Mouse (Mus musculus) MEL (cell line): Measurements from ENCODE around the gene Cox17. TPM values are rescaled to one million over a fixed set of nuclear protein-coding genes. Genes with fewer than 3 reads are reported as not detected.

ENCODE experiments used
- DNase-seq: peaks from one replicate; pipeline ENCODE4 v3.0.0; 2011; ENCODE audit warnings: low read depth, low spot score
- H3K27ac ChIP-seq: 2 replicates; pipeline ENCODE4 v1.5.1; 2012; ENCODE audit warnings: low read depth, mild to moderate bottlenecking, control low read depth, low read length, moderate library complexity; ENCODE audit not compliant: control insufficient read depth
- H3K27me3 ChIP-seq, 2 experiments: fragments of 150-350 bp in 1 of 2; sonication (generic) in 1 of 2; 2 replicates each; pipeline ENCODE4 v1.6.1; 2012; ENCODE audit warnings: low read length in 2 of 2, mild to moderate bottlenecking in 2 of 2, improper control_type of control experiment in 1 of 2, moderate library complexity in 1 of 2; ENCODE audit not compliant: insufficient read depth in 2 of 2, control insufficient read depth in 1 of 2
- H3K36me3 ChIP-seq, 2 experiments: 2 replicates each; pipeline ENCODE4 v1.6.1; 2012 to 2014; ENCODE audit warnings: low read length in 2 of 2, improper control_type of control experiment in 1 of 2, inconsistent platforms in 1 of 2, mild to moderate bottlenecking in 1 of 2; ENCODE audit not compliant: insufficient read depth in 2 of 2, control insufficient read depth in 1 of 2
- H3K4me1 ChIP-seq, 2 experiments: fragments of 150-350 bp in 1 of 2; sonication (generic) in 1 of 2; 2 replicates each; pipeline ENCODE4 v1.6.1; 2012; ENCODE audit warnings: low read length in 2 of 2, improper control_type of control experiment in 1 of 2, mild to moderate bottlenecking in 1 of 2; ENCODE audit not compliant: insufficient read depth in 2 of 2, control insufficient read depth in 1 of 2
- H3K4me3 ChIP-seq, 2 experiments: fragments of 150-350 bp in 1 of 2; sonication (generic) in 1 of 2; 2 replicates each; pipeline ENCODE4 v1.5.1; 2012; ENCODE audit warnings: low read depth in 2 of 2, low read length in 2 of 2, mild to moderate bottlenecking in 2 of 2, moderate library complexity in 2 of 2, control low read depth in 1 of 2, improper control_type of control experiment in 1 of 2; ENCODE audit not compliant: control insufficient read depth in 1 of 2, insufficient read depth in 1 of 2
- H3K79me2 ChIP-seq: 2 replicates; pipeline ENCODE4 v1.6.1; 2012; ENCODE audit warnings: mild to moderate bottlenecking, low read length, moderate library complexity; ENCODE audit not compliant: control insufficient read depth, poor library complexity, insufficient read depth
- H3K9ac ChIP-seq: 2 replicates; pipeline ENCODE4 v1.6.1; 2012; ENCODE audit warnings: low read depth, mild to moderate bottlenecking, control low read depth, low read length, moderate library complexity; ENCODE audit not compliant: control insufficient read depth, poor library complexity, severe bottlenecking
- H3K9me3 ChIP-seq: fragments of 150-350 bp; sonication (generic); replicated peaks from 2 replicates; pipeline ENCODE4 v1.6.1; 2012; ENCODE audit warnings: mild to moderate bottlenecking, low read length, improper control_type of control experiment, moderate library complexity; ENCODE audit not compliant: insufficient read depth
- CHD1 ChIP-seq: IDR thresholded peaks from 2 replicates; pipeline ENCODE4 v1.6.1; 2012; ENCODE audit warnings: low read depth, mild to moderate bottlenecking, inconsistent platforms, low read length, improper control_type of control experiment
- CHD2 ChIP-seq: IDR thresholded peaks from 2 replicates; pipeline ENCODE4 v1.6.1; 2011; ENCODE audit warnings: low read length, improper control_type of control experiment
- CTCF ChIP-seq, 3 experiments: IDR thresholded peaks in 2 of 3; conservative IDR thresholded peaks in 1 of 3; 2 replicates each; pipeline ENCODE4 v1.5.1; 2011 to 2012; ENCODE audit warnings: low read length in 3 of 3, low read depth in 2 of 3, mild to moderate bottlenecking in 2 of 3, improper control_type of control experiment in 1 of 3, inconsistent platforms in 1 of 3, mixed read lengths in 1 of 3, moderate library complexity in 1 of 3; ENCODE audit not compliant: control insufficient read depth in 1 of 3, insufficient read depth in 1 of 3, poor library complexity in 1 of 3, severe bottlenecking in 1 of 3
- E2F4 ChIP-seq: IDR thresholded peaks from 2 replicates; pipeline ENCODE4 v1.6.1; 2011; ENCODE audit warnings: low read depth, low read length, improper control_type of control experiment, borderline replicate concordance
- ELF1 ChIP-seq: IDR thresholded peaks from 2 replicates; pipeline ENCODE4 v1.6.1; 2014; ENCODE audit warnings: low read depth, mild to moderate bottlenecking, inconsistent platforms, low read length, improper control_type of control experiment, moderate library complexity
- EP300 ChIP-seq, 2 experiments: IDR thresholded peaks; 2 replicates each; pipeline ENCODE4 v1.6.1; 2011; ENCODE audit warnings: improper control_type of control experiment in 2 of 2, low read length in 2 of 2, low read depth in 1 of 2, mild to moderate bottlenecking in 1 of 2
- ETS1 ChIP-seq: IDR thresholded peaks from 2 replicates; pipeline ENCODE4 v1.6.1; 2012; ENCODE audit warnings: low read depth, mild to moderate bottlenecking, inconsistent platforms, low read length, improper control_type of control experiment, moderate library complexity
- GABPA ChIP-seq: IDR thresholded peaks from 2 replicates; pipeline ENCODE4 v1.6.1; 2012; ENCODE audit warnings: low read depth, mild to moderate bottlenecking, inconsistent platforms, low read length, improper control_type of control experiment, moderate library complexity
- GATA1 ChIP-seq: IDR thresholded peaks from 2 replicates; pipeline ENCODE4 v1.6.1; 2011; ENCODE audit warnings: low read depth, low read length, improper control_type of control experiment
- HCFC1 ChIP-seq: IDR thresholded peaks from 2 replicates; pipeline ENCODE4 v1.6.1; 2012; ENCODE audit warnings: low read depth, mild to moderate bottlenecking, inconsistent platforms, low read length, improper control_type of control experiment, moderate library complexity
- JUND ChIP-seq: IDR thresholded peaks from 2 replicates; pipeline ENCODE4 v1.6.1; 2011; ENCODE audit warnings: low read depth, mild to moderate bottlenecking, improper control_type of control experiment, low read length
- KAT2A ChIP-seq: conservative IDR thresholded peaks from 2 replicates; pipeline ENCODE4 v1.6.1; 2012; ENCODE audit warnings: low read depth, low read length, improper control_type of control experiment, inconsistent platforms
- MAFK ChIP-seq: IDR thresholded peaks from 2 replicates; pipeline ENCODE4 v1.6.1; 2011; ENCODE audit warnings: low read depth, mild to moderate bottlenecking, low read length, improper control_type of control experiment, borderline replicate concordance
- MAX ChIP-seq: IDR thresholded peaks from 2 replicates; pipeline ENCODE4 v1.6.1; 2011; ENCODE audit warnings: low read length, improper control_type of control experiment
- MAZ ChIP-seq: IDR thresholded peaks from 2 replicates; pipeline ENCODE4 v1.6.1; 2012; ENCODE audit warnings: low read depth, mild to moderate bottlenecking, inconsistent platforms, low read length, improper control_type of control experiment
- MEF2A ChIP-seq: IDR thresholded peaks from 2 replicates; pipeline ENCODE4 v1.6.1; 2014; ENCODE audit warnings: low read depth, mild to moderate bottlenecking, inconsistent platforms, low read length, improper control_type of control experiment; ENCODE audit not compliant: poor library complexity, insufficient replicate concordance, severe bottlenecking; ENCODE audit errors: extremely low read depth
- MXI1 ChIP-seq: IDR thresholded peaks from 2 replicates; pipeline ENCODE4 v1.6.1; 2011; ENCODE audit warnings: mild to moderate bottlenecking, low read depth, low read length, improper control_type of control experiment
- MYB ChIP-seq: IDR thresholded peaks from 2 replicates; pipeline ENCODE4 v1.6.1; 2011; ENCODE audit warnings: mild to moderate bottlenecking, low read depth, low read length, improper control_type of control experiment
- MYC ChIP-seq: IDR thresholded peaks from 2 replicates; pipeline ENCODE4 v1.6.1; 2011; ENCODE audit warnings: low read depth, mild to moderate bottlenecking, low read length, improper control_type of control experiment, moderate library complexity
- NELFE ChIP-seq: IDR thresholded peaks from 2 replicates; pipeline ENCODE4 v1.6.1; 2011; ENCODE audit warnings: low read depth, low read length, improper control_type of control experiment
- NRF1 ChIP-seq: IDR thresholded peaks from 2 replicates; pipeline ENCODE4 v1.6.1; 2014; ENCODE audit warnings: low read depth, mild to moderate bottlenecking, inconsistent platforms, low read length, improper control_type of control experiment, moderate library complexity; ENCODE audit not compliant: poor library complexity, insufficient read depth, severe bottlenecking
- POLR2A ChIP-seq, 2 experiments: IDR thresholded peaks; 2 replicates each; pipeline ENCODE4 v1.6.1; 2011 to 2012; ENCODE audit warnings: low read length in 2 of 2, mild to moderate bottlenecking in 2 of 2, control low read depth in 1 of 2, improper control_type of control experiment in 1 of 2, low read depth in 1 of 2, moderate library complexity in 1 of 2; ENCODE audit not compliant: control insufficient read depth in 1 of 2, insufficient read depth in 1 of 2, poor library complexity in 1 of 2
- POLR2AphosphoS2 ChIP-seq: IDR thresholded peaks from 2 replicates; pipeline ENCODE4 v1.6.1; 2011; ENCODE audit warnings: low read length, improper control_type of control experiment
- RAD21 ChIP-seq: IDR thresholded peaks from 2 replicates; pipeline ENCODE4 v1.6.1; 2011; ENCODE audit warnings: mild to moderate bottlenecking, low read depth, low read length, improper control_type of control experiment
- RCOR1 ChIP-seq: IDR thresholded peaks from 2 replicates; pipeline ENCODE4 v1.6.1; 2012; ENCODE audit warnings: low read depth, mild to moderate bottlenecking, inconsistent platforms, low read length, improper control_type of control experiment
- SIN3A ChIP-seq: IDR thresholded peaks from 2 replicates; pipeline ENCODE4 v1.6.1; 2012; ENCODE audit warnings: low read length, improper control_type of control experiment, inconsistent platforms
- SMC3 ChIP-seq: IDR thresholded peaks from 2 replicates; pipeline ENCODE4 v1.6.1; 2011; ENCODE audit warnings: low read depth, low read length, improper control_type of control experiment
- TAL1 ChIP-seq: IDR thresholded peaks from 2 replicates; pipeline ENCODE4 v1.6.1; 2012; ENCODE audit warnings: mild to moderate bottlenecking, inconsistent platforms, low read length, moderate library complexity, mixed read lengths
- TBP ChIP-seq: IDR thresholded peaks from 2 replicates; pipeline ENCODE4 v1.8.0; 2011; ENCODE audit warnings: low read depth, low read length, improper control_type of control experiment
- TCF12 ChIP-seq: IDR thresholded peaks from 2 replicates; pipeline ENCODE4 v1.6.1; 2014; ENCODE audit warnings: low read depth, mild to moderate bottlenecking, inconsistent platforms, low read length, improper control_type of control experiment, moderate library complexity
- UBTF ChIP-seq: IDR thresholded peaks from 2 replicates; pipeline ENCODE4 v1.6.1; 2012; ENCODE audit warnings: low read depth, mild to moderate bottlenecking, inconsistent platforms, low read length, improper control_type of control experiment, moderate library complexity, borderline replicate concordance; ENCODE audit not compliant: insufficient read depth
- USF1 ChIP-seq: IDR thresholded peaks from 2 replicates; pipeline ENCODE4 v1.6.1; 2014; ENCODE audit warnings: low read depth, mild to moderate bottlenecking, inconsistent platforms, low read length, improper control_type of control experiment, moderate library complexity
- USF2 ChIP-seq, 2 experiments: IDR thresholded peaks; 2 replicates each; pipeline ENCODE4 v1.6.1; 2011 to 2012; ENCODE audit warnings: improper control_type of control experiment in 2 of 2, low read length in 2 of 2, borderline replicate concordance in 1 of 2, inconsistent platforms in 1 of 2, low read depth in 1 of 2, mild to moderate bottlenecking in 1 of 2; ENCODE audit not compliant: insufficient read depth in 1 of 2
- ZC3H11A ChIP-seq: IDR thresholded peaks from 2 replicates; pipeline ENCODE4 v1.6.1; 2012; ENCODE audit warnings: low read depth, mild to moderate bottlenecking, inconsistent platforms, low read length, improper control_type of control experiment
- ZKSCAN1 ChIP-seq: IDR thresholded peaks from 2 replicates; pipeline ENCODE4 v1.6.1; 2012; ENCODE audit warnings: low read depth, mild to moderate bottlenecking, inconsistent platforms, low read length, improper control_type of control experiment, moderate library complexity
- ZMIZ1 ChIP-seq: IDR thresholded peaks from 2 replicates; pipeline ENCODE4 v1.6.1; 2012; ENCODE audit warnings: low read depth, mild to moderate bottlenecking, inconsistent platforms, low read length, improper control_type of control experiment, moderate library complexity
- polyA plus RNA-seq, 2 experiments: library from polyadenylated mRNA; stranded (reverse) in 1 of 2; unstranded in 1 of 2; fragments of >175 nt in 1 of 2; fragments of >200 nt in 1 of 2; gene quantifications; 2 replicates each; pipeline versions ENCODE4 v1.2.1 to v1.2.4; 2012; ENCODE audit warnings: low replicate concordance in 2 of 2, low read depth in 1 of 2; ENCODE audit not compliant: insufficient read length in 2 of 2, insufficient read depth in 1 of 2, missing spikeins in 1 of 2
- total RNA-seq: library from RNA; depleted of rRNA; stranded (reverse); fragments of 300-350 nt; gene quantifications from 2 replicates; pipeline ENCODE4 v1.2.3, GENCODE M21; 2012

Gene Cox17
- total and polyA plus RNA-seq, 3 experiments: 269 to 295 TPM; not detected in 1

- Histone ChIP-seq H3K9ac (peak overlapping the region; percentile 80), H3K27me3 (no peaks in the 10 kb centered on the region), H3K27ac (peak overlapping the region; percentile 100), H3K9me3 (no peaks in the 10 kb centered on the region), H3K79me2 (peaks cover 25% of the 10 kb centered on the region), H3K4me1 (peaks cover 25 to 51% of the 10 kb centered on the region in 2 experiments), H3K4me3 (peak overlapping the region; percentile 56 to 60), H3K36me3 (peaks cover 3 to 40% of the 10 kb centered on the region in 2 experiments; a peak in 3 of 4 replicates)
- peak; percentile 95 for DNase-seq
- TF ChIP-seq SIN3A: peak; percentile 70; the same call in 1 of the 2 replicates
- TF ChIP-seq CHD1: no peak
- TF ChIP-seq TBP: peak; percentile 83
- TF ChIP-seq ZC3H11A: no peak
- TF ChIP-seq ETS1: peak; percentile 51
- TF ChIP-seq GATA1: 0 out of 2 replicates have a peak, but pooled peaks have one; percentile 2
- no peak for TF ChIP-seq JUND
- no peak for TF ChIP-seq NRF1
- TF ChIP-seq E2F4: no peak
- TF ChIP-seq MXI1: peak; percentile 78
- no peak for TF ChIP-seq MAFK
- TF ChIP-seq RCOR1: peak; percentile 15; the same call in 1 of the 2 replicates
- TF ChIP-seq KAT2A: no peak
- TF ChIP-seq CTCF (IDR thresholded peaks at IDR 0.05 in 2 of 3, conservative IDR thresholded peaks at IDR 0.05 in 1 of 3; ENCODE audit: control insufficient read depth in 1 of 3, insufficient read depth in 1 of 3, low read depth in 2 of 3, low read length in 3 of 3, poor library complexity in 1 of 3, severe bottlenecking in 1 of 3): no peak
- TF ChIP-seq MAX: peak; percentile 84; the same call in 1 of the 2 replicates
- TF ChIP-seq POLR2A (IDR thresholded peaks at IDR 0.05; ENCODE audit: control insufficient read depth in 1 of 2, insufficient read depth in 1 of 2, low read depth in 1 of 2, low read length in 2 of 2, poor library complexity in 1 of 2): peak in 1 of 2 experiments; percentile 68; a peak in 2 of 4 replicates
- TF ChIP-seq ELF1: no peak
- no peak for TF ChIP-seq MAZ
- no peak for TF ChIP-seq CHD2
- TF ChIP-seq RAD21: no peak
- no peak for TF ChIP-seq USF1
- no peak for TF ChIP-seq GABPA
- no peak for TF ChIP-seq MEF2A
- no peak; the same call in 1 of the 2 replicates for TF ChIP-seq MYC
- no peak for TF ChIP-seq USF2 (IDR thresholded peaks at IDR 0.05; ENCODE audit: borderline replicate concordance in 1 of 2, insufficient read depth in 1 of 2, low read depth in 1 of 2, low read length in 2 of 2)
- no peak for TF ChIP-seq MYB
- TF ChIP-seq SMC3: no peak; the same call in 1 of the 2 replicates
- TF ChIP-seq TAL1: no peak
- 0 out of 4 replicates have a peak, but pooled peaks of 1 of the 2 experiments have one; percentile 7 for TF ChIP-seq EP300 (IDR thresholded peaks at IDR 0.05; ENCODE audit: low read depth in 1 of 2, low read length in 2 of 2)
- TF ChIP-seq TCF12: peak; percentile 34; the same call in 1 of the 2 replicates
- peak; percentile 85 for TF ChIP-seq POLR2AphosphoS2
- TF ChIP-seq ZKSCAN1: no peak
- TF ChIP-seq HCFC1: no peak
- peak; percentile 65 for TF ChIP-seq NELFE
- TF ChIP-seq UBTF: no peak
- peak; percentile 83 for TF ChIP-seq ZMIZ1
Measured at GRCm38 (mm10) chr16:38374379-38375140, 27.8 kb downstream of the Cox17 start.
